Mouse (Mus musculus) embryonic fibroblast, embryonic 13.5 days (primary cell): ENCODE measurements at regions not wholly inside any gene's neighbourhood (a gene's known extent, or its start where the extent isn't known, plus 50 kb on each side); places are given as distances from the start of the nearest gene placed in this dataset.

Source experiments
- CTCF ChIP-seq: IDR thresholded peaks from 2 replicates; pipeline ENCODE4 v1.5.1; 2011; ENCODE audit warnings: mild to moderate bottlenecking, control low read depth, low read length, moderate library complexity, borderline replicate concordance; ENCODE audit not compliant: insufficient read depth
- POLR2A ChIP-seq: IDR thresholded peaks from 2 replicates; pipeline ENCODE4 v1.6.1; 2011; ENCODE audit warnings: low read depth, mild to moderate bottlenecking, control low read depth, low read length, moderate library complexity

GRCm38 (mm10) chr11:105508660-105509038, 52.1 kb upstream of the March10 start:
- no peak for TF ChIP-seq CTCF
- TF ChIP-seq POLR2A = no peak
